Mouse (Mus musculus) hindbrain, embryonic 12.5 days (tissue): ENCODE data around the gene Ikzf5. TPM values are rescaled to one million over a fixed set of nuclear protein-coding genes. Genes with fewer than 3 reads are reported as not detected.
"Not testable (repeated sequence)": the region's sequence is repeated elsewhere in the genome, so short reads cannot be mapped to it uniquely, and the experiment has no call there.

Source experiments
- ATAC-seq: fragments of 200-750 bp; cut with Nextera tagmentation; 2 replicates; pipeline ENCODE4 v1.8.0; 2017; ENCODE audit warnings: moderate TSS enrichment; ENCODE audit not compliant: low FRiP score
- H3K27ac ChIP-seq: fragments of 300-500 bp; sonication (generic); 2 replicates; pipeline ENCODE4 v1.5.1; 2016; ENCODE audit warnings: mild to moderate bottlenecking
- H3K27me3 ChIP-seq: fragments of 300-500 bp; sonication (generic); 2 replicates; pipeline ENCODE4 v1.6.1; 2016; ENCODE audit warnings: mild to moderate bottlenecking
- H3K36me3 ChIP-seq: fragments of 300-500 bp; sonication (generic); 2 replicates; pipeline ENCODE4 v1.6.1; 2016; ENCODE audit warnings: mild to moderate bottlenecking
- H3K4me1 ChIP-seq: fragments of 300-500 bp; sonication (generic); 2 replicates; pipeline ENCODE4 v1.6.1; 2016
- H3K4me2 ChIP-seq: fragments of 300-500 bp; sonication (generic); replicated peaks from 2 replicates; pipeline ENCODE4 v1.6.1; 2016; ENCODE audit warnings: mild to moderate bottlenecking
- H3K4me3 ChIP-seq: fragments of 300-500 bp; sonication (generic); 2 replicates; pipeline ENCODE4 v1.5.1; 2016; ENCODE audit warnings: mild to moderate bottlenecking
- H3K9ac ChIP-seq: fragments of 300-500 bp; sonication (generic); 2 replicates; pipeline ENCODE4 v1.6.1; 2016; ENCODE audit warnings: mild to moderate bottlenecking, moderate library complexity
- H3K9me3 ChIP-seq: fragments of 300-500 bp; sonication (generic); replicated peaks from 2 replicates; pipeline ENCODE4 v1.6.1; 2016; ENCODE audit warnings: mild to moderate bottlenecking
- WGBS: fragments of 180-500 bp; shearing (Covaris S2); methylation state at CpG from one replicate; pipeline ENCODE4 v1.1.7; 2016; 5-methylcytosine and 5-hydroxymethylcytosine counted together
- polyA plus RNA-seq: library from polyadenylated mRNA; unstranded; fragments of >200 nt; fragmentation: Nextera tagmentation; extraction: Ambion mirVana; gene quantifications from 2 replicates; pipeline ENCODE4 v1.2.1, GENCODE M21; 2016

The Ikzf5 gene
- polyA plus RNA-seq, 1 experiment from 2014 or later, result 18.9 TPM

DNA sequence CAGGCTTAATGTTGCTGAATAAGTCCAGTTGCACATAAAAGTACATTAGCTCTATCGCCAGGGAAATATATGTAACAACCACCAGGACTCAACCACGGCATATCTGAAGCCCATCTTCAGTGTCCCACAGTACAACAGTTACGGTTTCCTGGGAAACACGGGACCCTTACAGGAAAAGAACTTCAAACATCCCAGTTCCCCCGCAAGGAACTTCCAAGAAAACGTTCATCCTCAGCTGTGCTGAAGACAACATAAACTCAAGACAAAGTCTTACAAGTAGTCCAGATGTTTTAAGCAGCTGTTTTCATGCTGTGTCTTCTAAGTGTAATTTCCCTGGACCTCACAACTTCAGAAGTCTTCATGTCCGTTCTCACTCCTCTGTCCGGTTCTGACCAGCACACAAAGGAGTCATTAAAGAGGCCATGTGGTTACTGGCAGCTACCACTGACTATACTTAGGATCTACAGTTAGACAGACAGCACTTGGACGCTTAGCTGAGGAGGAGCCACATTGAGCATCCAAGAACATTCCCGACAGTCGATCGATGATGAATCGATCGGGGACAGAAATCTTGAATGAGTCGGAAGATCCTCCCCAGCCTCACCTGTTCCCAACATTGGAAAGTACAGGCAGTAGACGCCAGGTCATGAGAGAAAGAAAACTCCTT lies 867 bp downstream of the Ikzf5 start:
- ATAC-seq, result no peak
- WGBS, result 8% methylated on average over 16 of the region's 16 CpGs
- Histone ChIP-seq H3K36me3 (no peaks in the 10 kb centered on the region), H3K4me2 (peak overlapping the region; percentile 67), H3K27me3 (no peaks in the 10 kb centered on the region), H3K4me3 (peak overlapping the region; percentile 97), H3K27ac (0 out of 2 replicates have a peak overlapping the region, but pooled peaks have one; percentile 77), H3K9ac (peak overlapping the region; percentile 94), H3K4me1 (peaks cover 19% of the 10 kb centered on the region), H3K9me3 (no peaks in the 10 kb centered on the region)

DNA sequence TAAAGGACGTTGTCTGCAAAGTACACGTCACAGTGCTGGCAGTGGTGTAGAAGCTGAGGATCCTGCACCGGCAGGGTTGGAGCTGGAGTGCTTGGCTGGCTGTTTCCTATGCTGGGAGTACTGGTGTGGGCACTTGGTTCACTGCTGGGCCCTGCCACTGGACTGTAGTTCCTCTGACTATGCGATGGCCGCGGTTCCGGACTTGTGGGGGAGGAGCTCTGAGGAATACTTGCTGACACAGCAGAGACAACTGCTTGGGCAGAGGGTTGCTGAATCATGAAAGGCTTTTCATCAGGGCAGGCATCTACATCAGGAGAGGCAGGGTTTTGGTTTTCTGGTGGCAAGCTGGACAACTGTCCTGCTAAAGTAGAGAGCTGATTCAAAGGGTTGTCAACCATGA lies 18.6 kb downstream of the Ikzf5 start:
- not testable (repeated sequence) for H3K27ac ChIP-seq, H3K4me3 ChIP-seq, ATAC-seq, H3K9ac ChIP-seq, H3K4me1 ChIP-seq, H3K4me2 ChIP-seq, H3K9me3 ChIP-seq, H3K27me3 ChIP-seq
- peaks cover 35% of the 10 kb centered on the region for H3K36me3 ChIP-seq
- WGBS, result 87% methylated on average over 6 of the region's 7 CpGs

DNA sequence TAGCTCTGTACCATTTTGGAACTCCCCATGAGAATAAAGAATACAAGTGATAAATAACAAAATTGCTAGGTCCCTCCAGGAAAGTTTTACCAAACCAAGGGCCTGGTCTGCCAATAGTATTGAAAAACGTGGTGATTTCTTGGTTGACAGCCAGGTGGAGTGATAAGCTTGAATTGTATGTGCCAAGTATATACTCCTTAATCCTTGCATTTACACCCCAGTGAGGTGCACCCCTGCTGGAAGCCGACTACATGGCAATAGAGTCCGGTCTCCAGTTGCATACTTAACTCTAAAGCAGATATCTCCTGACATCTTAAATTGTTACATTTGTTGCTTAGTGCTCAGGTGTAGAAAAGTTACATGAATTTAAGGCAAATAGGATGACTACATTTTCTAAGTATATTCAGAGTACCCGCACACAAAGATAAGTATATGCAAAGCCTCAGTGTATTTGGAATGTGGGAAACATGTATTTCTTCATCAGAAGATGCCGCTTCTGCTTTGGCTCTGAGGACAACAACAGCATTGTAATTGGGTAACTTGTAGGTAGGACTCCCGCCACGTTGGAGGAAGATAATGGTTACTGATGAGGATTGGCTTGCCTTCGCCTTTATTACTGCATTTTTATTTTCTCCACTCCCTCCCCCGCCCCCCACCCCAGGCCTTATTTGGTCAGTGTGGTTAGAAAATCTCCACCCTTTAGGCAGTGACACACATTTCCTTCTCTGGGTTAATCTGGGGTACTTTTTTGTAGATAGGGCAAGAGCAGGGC lies 38.3 kb downstream of the Ikzf5 start:
- peaks cover 5% of the 10 kb centered on the region for H3K4me1 ChIP-seq
- H3K27me3 ChIP-seq, result no peaks in the 10 kb centered on the region
- no peaks in the 10 kb centered on the region for H3K9me3 ChIP-seq
- peak overlapping the region; percentile 85 for H3K9ac ChIP-seq
- H3K4me3 ChIP-seq, result peak overlapping the region; percentile 76
- no peak for ATAC-seq
- no peak overlapping the region for H3K27ac ChIP-seq
- H3K36me3 ChIP-seq, result no peaks in the 10 kb centered on the region
- WGBS, result 78% methylated on average over 9 of the region's 9 CpGs
- peak overlapping the region; percentile 79 for H3K4me2 ChIP-seq

DNA sequence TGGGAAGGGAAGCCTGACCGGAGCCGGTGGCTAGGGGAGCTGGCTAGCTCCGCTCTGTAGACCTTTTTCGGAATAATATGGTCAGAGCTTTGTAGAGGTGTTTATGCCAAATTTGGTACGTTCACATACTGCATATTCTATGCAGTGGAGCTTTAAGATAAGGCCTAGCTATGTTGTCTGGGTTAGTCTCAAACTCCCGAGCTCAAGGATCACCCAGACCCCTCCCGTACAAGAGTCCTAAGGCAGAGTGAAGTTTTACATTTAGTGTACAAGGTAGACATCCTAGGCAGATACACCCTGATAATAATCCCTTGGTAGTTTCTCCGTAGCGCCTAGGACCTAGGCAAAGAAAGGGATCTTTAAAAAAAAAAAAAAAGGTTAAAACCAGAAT lies 38.9 kb downstream of the Ikzf5 start:
- WGBS, result 6% methylated on average over 9 of the region's 9 CpGs
- Histone ChIP-seq H3K27ac (peak overlapping the region; percentile 89), H3K36me3 (no peaks in the 10 kb centered on the region), H3K4me1 (peaks cover 5% of the 10 kb centered on the region), H3K27me3 (no peaks in the 10 kb centered on the region), H3K9me3 (no peaks in the 10 kb centered on the region), H3K9ac (peak overlapping the region; percentile 85), H3K4me3 (peak overlapping the region; percentile 76), H3K4me2 (peak overlapping the region; percentile 79)
- 0 out of 2 replicates have a peak, but pooled peaks have one; percentile 19 for ATAC-seq

DNA sequence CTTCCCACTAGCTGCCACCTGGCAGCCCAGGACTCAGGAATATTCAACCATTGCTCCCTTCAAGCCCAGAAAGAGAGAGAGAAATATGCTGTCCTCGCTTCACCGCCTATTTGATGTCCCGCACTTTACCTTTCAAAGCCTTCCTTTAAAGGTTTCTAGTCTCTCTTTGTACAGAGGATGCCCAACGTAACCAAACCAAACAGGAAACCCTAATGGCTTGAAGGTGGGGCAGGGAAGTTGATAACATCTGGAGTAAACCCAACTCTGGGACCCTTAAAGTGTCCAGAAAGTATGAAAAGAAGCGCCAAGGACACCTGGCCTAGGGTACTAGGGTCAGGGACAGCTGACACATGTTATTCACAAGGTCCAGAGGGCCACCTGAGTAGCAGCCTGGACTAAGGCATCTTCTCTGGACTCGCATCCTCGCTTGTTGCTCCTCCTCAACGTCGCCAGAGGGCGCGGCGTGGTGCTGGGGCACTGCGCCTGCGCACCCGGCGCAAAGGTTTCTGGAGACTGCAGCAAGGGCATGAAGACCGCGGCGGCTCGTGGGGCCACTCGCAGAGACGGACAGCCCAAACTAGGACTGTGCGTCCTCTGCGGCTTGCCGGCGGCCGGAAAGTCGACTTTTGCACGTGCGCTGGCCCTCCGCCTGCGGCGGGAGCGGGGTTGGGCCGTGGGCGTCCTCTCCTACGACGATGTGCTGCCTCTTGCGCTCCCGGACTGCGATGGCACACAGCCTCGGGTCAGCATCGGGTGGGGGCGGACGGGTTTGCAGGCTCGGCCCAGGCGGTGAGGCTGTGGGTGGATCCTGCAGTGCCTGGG lies 39.5 kb downstream of the Ikzf5 start, which contains the start of gene Pstk:
Gene Pstk, plus strand, starts transcription at position 494 of the 822 bp plus-strand sequence.
- WGBS, result 4% methylated on average over 47 of the region's 47 CpGs
- H3K4me1 ChIP-seq, result peaks cover 5% of the 10 kb centered on the region
- peak; percentile 97 for ATAC-seq
- peak within 1 kb of the TSS; percentile 79 for H3K4me2 ChIP-seq
- H3K27ac ChIP-seq, result peak within 1 kb of the TSS; percentile 89
- peak within 1 kb of the TSS; percentile 76 for H3K4me3 ChIP-seq
- no peaks in the 10 kb centered on the region for H3K27me3 ChIP-seq
- H3K9ac ChIP-seq, result peak within 1 kb of the TSS; percentile 85
- no peaks in the 10 kb centered on the region for H3K36me3 ChIP-seq
- H3K9me3 ChIP-seq, result no peaks in the 10 kb centered on the region

DNA sequence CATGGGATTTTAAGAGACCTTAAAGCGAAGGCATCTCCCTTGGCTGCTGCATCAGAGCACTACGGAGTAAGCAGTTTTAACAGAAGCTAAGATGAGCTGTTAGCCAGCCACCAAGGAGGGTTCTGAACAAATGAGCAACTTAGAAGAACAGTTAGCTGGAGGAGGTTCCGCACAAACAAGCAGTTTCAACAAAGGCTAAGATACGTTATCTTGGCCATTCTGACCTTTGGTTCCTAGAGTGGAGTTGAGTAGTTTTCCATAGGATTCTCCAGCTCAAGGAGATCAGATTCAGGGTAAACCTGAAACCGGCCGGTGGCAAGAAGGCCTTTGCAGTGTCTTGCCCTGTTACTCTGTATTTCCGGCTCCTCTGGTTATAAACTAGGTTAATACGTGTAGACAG lies 46.2 kb downstream of the Ikzf5 start:
- H3K27ac ChIP-seq, result no peak overlapping the region
- no peaks in the 10 kb centered on the region for H3K9me3 ChIP-seq
- 96% methylated on average over 8 of the region's 8 CpGs for WGBS
- no peak for ATAC-seq
- H3K4me2 ChIP-seq, result no peak overlapping the region
- peaks cover 14% of the 10 kb centered on the region for H3K4me1 ChIP-seq
- no peak overlapping the region for H3K9ac ChIP-seq
- H3K36me3 ChIP-seq, result 0 out of 2 replicates have a peak, but pooled peaks cover 2% of the 10 kb centered on the region
- no peaks in the 10 kb centered on the region for H3K27me3 ChIP-seq
- no peak overlapping the region for H3K4me3 ChIP-seq

DNA sequence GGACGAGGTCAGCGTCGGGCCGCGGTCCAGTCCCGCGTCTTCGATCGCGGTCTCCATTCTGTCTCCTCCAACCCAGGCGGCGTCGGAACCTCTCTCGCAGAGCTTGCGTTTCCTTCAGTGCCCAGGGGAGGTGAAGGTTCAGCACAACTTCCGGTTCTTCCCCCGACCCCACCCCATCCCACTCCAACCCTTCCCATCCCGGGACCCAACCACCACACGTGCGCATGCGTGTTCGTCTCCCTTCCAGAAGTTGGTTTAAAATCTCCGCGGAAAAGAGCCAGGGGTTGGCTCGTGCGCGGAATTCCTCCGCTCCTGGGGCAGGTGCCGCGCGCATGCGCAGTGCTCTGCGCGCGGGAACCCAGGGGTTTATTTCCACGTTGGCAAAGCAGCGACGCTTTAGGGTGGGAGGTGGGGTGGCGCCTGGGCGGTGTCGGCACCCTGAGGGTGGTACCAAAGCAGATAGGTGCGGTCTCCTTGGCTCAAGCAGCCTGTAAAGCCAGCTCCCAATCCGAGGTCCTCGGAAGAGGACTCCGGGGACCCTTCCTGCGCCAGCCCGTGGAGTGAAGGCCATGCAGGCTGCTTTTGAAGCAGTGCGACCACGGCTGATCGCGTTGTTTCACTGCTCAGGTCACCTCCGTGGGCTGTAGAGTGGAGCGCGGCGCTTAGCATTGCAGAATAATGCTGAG lies 47.6 kb downstream of the Ikzf5 start, which contains the start of gene 2310057M21Rik:
Gene 2310057M21Rik, minus strand, starts transcription at position 145 of the 686 bp plus-strand sequence.
- Histone ChIP-seq H3K9me3 (no peaks in the 10 kb centered on the region), H3K4me2 (peak within 1 kb of the TSS; percentile 78), H3K36me3 (peaks cover 14% of the 10 kb centered on the region), H3K27ac (peak within 1 kb of the TSS; percentile 87), H3K27me3 (no peaks in the 10 kb centered on the region), H3K9ac (peak within 1 kb of the TSS; percentile 92), H3K4me3 (peak within 1 kb of the TSS; percentile 85), H3K4me1 (peaks cover 14% of the 10 kb centered on the region)
- peak; percentile 99 for ATAC-seq
- WGBS, result under 1% methylated on average over 55 of the region's 55 CpGs

DNA sequence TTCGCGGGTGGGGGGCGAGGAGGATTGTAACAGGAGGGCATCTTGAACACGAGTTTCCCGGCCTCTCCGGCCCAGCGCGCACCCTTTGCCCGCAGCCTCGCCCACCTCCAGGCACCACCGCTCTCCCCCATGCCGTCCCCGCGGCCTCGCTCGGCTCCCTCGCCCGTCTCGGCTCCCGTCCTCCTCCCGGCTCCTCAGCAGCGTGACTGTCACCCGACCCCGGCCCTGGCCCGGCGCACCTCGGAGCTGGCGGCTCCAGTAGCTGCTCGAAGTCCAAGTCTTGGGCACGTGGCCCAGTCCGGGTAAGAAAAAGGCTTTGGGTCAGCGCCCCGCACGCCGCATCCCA lies 48.1 kb downstream of the Ikzf5 start:
- no peaks in the 10 kb centered on the region for H3K9me3 ChIP-seq
- H3K4me1 ChIP-seq, result peaks cover 14% of the 10 kb centered on the region
- H3K9ac ChIP-seq, result peak overlapping the region; percentile 92
- H3K36me3 ChIP-seq, result peaks cover 19% of the 10 kb centered on the region
- under 1% methylated on average over 35 of the region's 35 CpGs for WGBS
- H3K27me3 ChIP-seq, result no peaks in the 10 kb centered on the region
- peak overlapping the region; percentile 85 for H3K4me3 ChIP-seq
- H3K4me2 ChIP-seq, result peak overlapping the region; percentile 78
- peak; percentile 90 for ATAC-seq
- peak overlapping the region; percentile 85 for H3K27ac ChIP-seq

DNA sequence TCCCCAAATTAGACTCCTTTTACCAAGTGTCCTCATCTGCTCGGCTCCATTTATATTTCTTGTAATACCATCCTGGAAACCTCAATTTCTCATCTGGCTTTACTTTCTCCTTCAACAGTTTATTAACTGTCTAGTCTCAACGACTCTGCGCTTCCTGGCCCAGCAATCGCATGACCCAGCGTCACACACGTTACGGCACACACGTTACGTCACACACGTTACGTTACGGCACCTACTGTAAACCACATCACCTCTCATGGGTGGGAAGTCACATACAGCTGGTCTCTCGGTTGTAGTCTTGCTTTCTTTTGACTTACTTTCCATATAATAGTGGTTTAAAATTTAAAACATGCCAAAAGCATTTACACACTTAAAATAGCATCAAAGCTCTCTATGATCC lies 54.2 kb downstream of the Ikzf5 start:
- H3K4me2 ChIP-seq, result no peak overlapping the region
- WGBS, result 98% methylated on average over 13 of the region's 13 CpGs
- H3K36me3 ChIP-seq, result peaks cover 46% of the 10 kb centered on the region
- H3K9me3 ChIP-seq, result no peaks in the 10 kb centered on the region
- no peak overlapping the region for H3K9ac ChIP-seq
- no peaks in the 10 kb centered on the region for H3K27me3 ChIP-seq
- H3K4me1 ChIP-seq, result peaks cover 3% of the 10 kb centered on the region
- H3K4me3 ChIP-seq, result no peak overlapping the region
- ATAC-seq, result no peak
- no peak overlapping the region for H3K27ac ChIP-seq

DNA sequence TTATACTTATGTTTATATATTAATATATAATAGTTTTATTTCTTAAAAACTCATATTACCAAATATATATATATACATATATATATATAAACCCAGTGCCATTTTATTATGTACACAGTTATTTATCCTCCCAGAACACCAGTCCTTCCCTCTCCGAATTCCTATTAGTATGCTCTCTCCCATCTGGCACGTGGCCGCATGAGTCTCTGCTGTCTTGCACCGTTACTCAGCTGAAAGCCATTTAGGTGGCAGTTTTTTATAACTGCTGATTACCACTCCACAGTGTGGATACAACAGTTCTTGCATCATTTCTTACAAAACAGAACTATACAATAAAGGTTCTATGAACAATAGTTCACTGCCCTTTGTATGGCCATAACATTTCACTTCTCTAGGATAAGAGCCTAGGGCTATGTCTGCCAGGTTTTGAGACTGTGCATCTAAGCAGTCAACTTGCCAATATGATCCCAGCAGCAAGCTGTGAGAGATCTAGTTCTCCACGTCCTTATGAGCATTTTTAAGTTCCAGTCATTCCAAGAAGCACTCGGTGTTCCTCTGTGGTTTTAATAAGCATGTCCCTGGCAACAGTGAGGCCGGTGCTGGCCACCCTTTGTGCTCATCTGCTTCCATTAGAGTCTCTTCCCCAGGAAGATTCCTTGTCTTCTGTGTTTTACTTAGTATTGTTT lies 64.3 kb downstream of the Ikzf5 start:
- no peaks in the 10 kb centered on the region for H3K4me1 ChIP-seq
- H3K4me2 ChIP-seq, result no peak overlapping the region
- H3K9ac ChIP-seq, result no peak overlapping the region
- no peak overlapping the region for H3K4me3 ChIP-seq
- H3K36me3 ChIP-seq, result peaks cover 46% of the 10 kb centered on the region
- no peaks in the 10 kb centered on the region for H3K9me3 ChIP-seq
- no peak for ATAC-seq
- no peak overlapping the region for H3K27ac ChIP-seq
- no peaks in the 10 kb centered on the region for H3K27me3 ChIP-seq
- 71% methylated on average over 7 of the region's 7 CpGs for WGBS
